In the genomic region with DNA sequence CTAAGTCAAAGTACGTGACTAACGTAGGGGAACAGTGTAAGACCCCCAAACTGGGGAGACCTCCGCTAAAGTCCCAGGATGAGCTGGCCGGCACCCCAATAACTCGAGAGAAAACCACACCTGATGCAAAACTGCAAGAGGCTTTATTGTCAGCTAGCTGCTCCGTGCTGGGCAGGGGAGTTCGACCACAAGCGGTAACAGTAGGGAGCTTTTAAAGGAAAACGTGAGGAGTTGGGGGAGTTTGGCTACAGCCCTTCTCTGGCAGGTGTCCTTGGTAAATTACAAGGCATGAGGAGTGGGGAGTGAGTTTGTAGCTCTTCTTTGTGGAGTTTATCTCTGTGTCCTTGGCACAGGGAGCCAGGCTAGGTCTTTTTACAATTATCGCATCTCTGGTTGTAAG, we compare ENCODE assay signal across 10 mouse cellular contexts. TPM values are rescaled to one million over a fixed set of nuclear protein-coding genes. Genes with fewer than 3 reads are reported as not detected.
A peak's percentile ranks its signal among the peaks of the same experiment; 100 is the strongest.
DNase-seq lines count a peak whose midpoint lies in the region; ATAC-seq and TF ChIP-seq lines count a peak whose summit lies in the region.
"Had no signal": no experiment of that assay in that cellular context is flagged by ENCODE, and none has a peak within 500 bp of the region (broad histone marks: within the 10 kb centered on the region; RNA-seq: fewer than 3 reads in every experiment).

No protein-coding gene starts in this region.

- in situ Hi-C loops in CH12.LX (cut with MboI; ENCODE audit: low pct_ligation_motif_present, low pct_unique_long_range_greater_than_20kb, low sequenced_read_pairs): loop anchor here (5.0 kb wide), 1 partner anchor 67 kb away; no protein-coding TSS in a partner anchor

- H3K9me3 ChIP-seq in CH12.LX (replicated peaks; ENCODE audit: low read length): no peaks in the 10 kb centered on the region
- H3K9me3 ChIP-seq in embryonic facial prominence, embryonic 10.5 days: no peaks in the 10 kb centered on the region
- no peaks in the 10 kb centered on the region for H3K9me3 ChIP-seq in lung, postnatal 0 days (ENCODE audit: low read length)
- H3K9me3 ChIP-seq: limb, embryonic 15.5 days had no signal

- 22% methylated on average over 10 of the region's 10 CpGs for whole genome bisulfite sequencing in embryonic facial prominence, embryonic 10.5 days
- WGBS in lung, postnatal 0 days: 14% methylated on average over 10 of the region's 10 CpGs

- TF ChIP-seq POLR2A in CH12.LX (IDR thresholded peaks at IDR 0.05; ENCODE audit: low read depth, low read length): no peak

- H3K9ac ChIP-seq in CH12.LX (ENCODE audit: insufficient read depth, low read depth): no peak overlapping the region
- no peak overlapping the region for H3K9ac ChIP-seq in lung, postnatal 0 days (replicated peaks; ENCODE audit: low read depth)
- H3K9ac ChIP-seq: limb, embryonic 15.5 days had no signal

- no peaks in the 10 kb centered on the region for H3K36me3 ChIP-seq in CH12.LX (replicated peaks in 1 of 2; ENCODE audit: control insufficient read depth in 1 of 2, insufficient read depth in 1 of 2, low read length in 1 of 2)
- H3K36me3 ChIP-seq in embryonic facial prominence, embryonic 10.5 days (replicated peaks): no peaks in the 10 kb centered on the region
- H3K36me3 ChIP-seq in lung, postnatal 0 days (ENCODE audit: insufficient read depth, low read length): no peaks in the 10 kb centered on the region
- H3K36me3 ChIP-seq: limb, embryonic 15.5 days had no signal

- dilution Hi-C loops in CH12.LX (cut with MboI; ENCODE audit: extremely low pct_ligation_motif_present, extremely low pct_unique_long_range_greater_than_20kb, low sequenced_read_pairs): no loop called here

- TF ChIP-seq CTCF in CH12.LX (conservative IDR thresholded peaks at IDR 0.05 in 1 of 2, IDR thresholded peaks at IDR 0.05 in 1 of 2; ENCODE audit: low read depth in 2 of 2, low read length in 2 of 2): no peak
- no peak for TF ChIP-seq CTCF in lung, postnatal 0 days (IDR thresholded peaks at IDR 0.05)

- TF ChIP-seq EP300 in CH12.LX (IDR thresholded peaks at IDR 0.05; ENCODE audit: low read length): no peak
- TF ChIP-seq EP300 in lung, postnatal 0 days (IDR thresholded peaks at IDR 0.05): no peak

- H3K27ac ChIP-seq in CH12.LX (ENCODE audit: insufficient read depth, low read depth): no peak overlapping the region
- no peak overlapping the region for H3K27ac ChIP-seq in embryonic facial prominence, embryonic 10.5 days (replicated peaks)
- no peak overlapping the region for H3K27ac ChIP-seq in lung, postnatal 0 days (ENCODE audit: low read length)
- H3K27ac ChIP-seq: limb, embryonic 15.5 days had no signal

- no peak for ATAC-seq in lung, postnatal 0 days

- H3K27me3 ChIP-seq in CH12.LX (replicated peaks): no peaks in the 10 kb centered on the region
- no peaks in the 10 kb centered on the region for H3K27me3 ChIP-seq in embryonic facial prominence, embryonic 10.5 days (replicated peaks; ENCODE audit: low read depth, poor library complexity, severe bottlenecking)
- H3K27me3 ChIP-seq in lung, postnatal 0 days (replicated peaks; ENCODE audit: insufficient read depth, low read length): no peaks in the 10 kb centered on the region
- H3K27me3 ChIP-seq: limb, embryonic 15.5 days had no signal

- no peak for TF ChIP-seq RAD21 in CH12.LX (IDR thresholded peaks at IDR 0.05; ENCODE audit: low read depth, low read length)

- DNase-seq in adrenal gland, adult 18-20 months (ENCODE audit: low spot score in 2 of 2): peak; percentile 33 to 37
- DNase-seq in adrenal gland, adult 8-10 months: no peak
- DNase-seq in layer of hippocampus, postnatal 14 days (ENCODE audit: low spot score in 2 of 2): peak; percentile 11 to 19
- DNase-seq in layer of hippocampus, adult 18-20 months (ENCODE audit: low spot score in 2 of 2): no peak
- peak; percentile 21 for DNase-seq in CH12.LX (ENCODE audit: extremely low read depth)
- peak; percentile 25 for DNase-seq in embryonic facial prominence, embryonic 10.5 days (ENCODE audit: low spot score)
- DNase-seq in lung, postnatal 0 days (ENCODE audit: low spot score): peak; percentile 23
- peak; percentile 27 for DNase-seq in yolk sac, embryonic 10.5 days (ENCODE audit: low spot score)

- H3K4me3 ChIP-seq in CH12.LX (replicated peaks in 1 of 3; ENCODE audit: low read depth in 2 of 3, low read length in 2 of 3, poor library complexity in 1 of 3): peak overlapping the region in 1 of 3 experiments; percentile 57
- H3K4me3 ChIP-seq in embryonic facial prominence, embryonic 10.5 days: no peak overlapping the region
- no peak overlapping the region for H3K4me3 ChIP-seq in lung, postnatal 0 days (ENCODE audit: low read depth, low read length)
- H3K4me3 ChIP-seq: limb, embryonic 15.5 days had no signal

- H3K4me2 ChIP-seq in CH12.LX (ENCODE audit: insufficient read depth, low read depth, poor library complexity, severe bottlenecking): no peak overlapping the region; the same call in 1 of the 2 replicates
- no peak overlapping the region for H3K4me2 ChIP-seq in lung, postnatal 0 days (replicated peaks; ENCODE audit: low read depth, low read length)
- H3K4me2 ChIP-seq: limb, embryonic 15.5 days had no signal

- H3K4me1 ChIP-seq in CH12.LX (ENCODE audit: control insufficient read depth in 1 of 2, insufficient read depth in 2 of 2): peaks cover 0 to 14% of the 10 kb centered on the region in 2 experiments; a peak in 3 of 4 replicates
- no peaks in the 10 kb centered on the region for H3K4me1 ChIP-seq in embryonic facial prominence, embryonic 10.5 days
- H3K4me1 ChIP-seq in lung, postnatal 0 days (ENCODE audit: insufficient read depth, low read depth, low read length): no peaks in the 10 kb centered on the region
- H3K4me1 ChIP-seq: limb, embryonic 15.5 days had no signal

- H3K79me2 ChIP-seq in CH12.LX (replicated peaks; ENCODE audit: control insufficient read depth, extremely low read depth, insufficient read depth, poor library complexity, severe bottlenecking): no peaks in the 10 kb centered on the region

TF ChIP-seq in CH12.LX, 34 proteins besides CTCF, POLR2A, EP300 and RAD21 (continues in another document):
- TF ChIP-seq ZC3H11A (IDR thresholded peaks at IDR 0.05; ENCODE audit: low read depth, low read length): no peak
- TF ChIP-seq MAFK (IDR thresholded peaks at IDR 0.05; ENCODE audit: insufficient replicate concordance, low read length): no peak
- no peak for TF ChIP-seq ZNF384 (IDR thresholded peaks at IDR 0.05; ENCODE audit: low read depth, low read length)
- TF ChIP-seq CHD1 (IDR thresholded peaks at IDR 0.05; ENCODE audit: low read depth, low read length): no peak
- no peak for TF ChIP-seq IRF4 (IDR thresholded peaks at IDR 0.05; ENCODE audit: low read depth, low read length)
- no peak for TF ChIP-seq TBP (conservative IDR thresholded peaks at IDR 0.05; ENCODE audit: low read depth, low read length)
- TF ChIP-seq CHD2 (IDR thresholded peaks at IDR 0.05; ENCODE audit: low read length): no peak
- no peak for TF ChIP-seq NRF1 (IDR thresholded peaks at IDR 0.05; ENCODE audit: low read depth, low read length)
- no peak for TF ChIP-seq UBTF (IDR thresholded peaks at IDR 0.05; ENCODE audit: low read depth, low read length)
- no peak for TF ChIP-seq GABPA (IDR thresholded peaks at IDR 0.05; ENCODE audit: insufficient replicate concordance, low read depth, low read length)
- TF ChIP-seq ZKSCAN1 (IDR thresholded peaks at IDR 0.05; ENCODE audit: borderline replicate concordance, low read depth, low read length): no peak

RNA-seq across cellular contexts. Expression of a gene that starts 16.1 kb away (rescaled TPM):
- total RNA-seq in adrenal gland, adult 18-20 months (2021): not detected
- total RNA-seq in adrenal gland, adult 8-10 months (2022): not detected
- total RNA-seq in layer of hippocampus, postnatal 14 days (2021): not detected
- total RNA-seq in layer of hippocampus, adult 18-20 months (2021): not detected
- not detected in 2 replicates for total RNA-seq in CH12.LX (2012; rRNA removed)
- not detected in 2 replicates for total RNA-seq in CH12.LX (2014; rRNA removed)
- not detected in 2 replicates for polyA plus RNA-seq in CH12.LX (2012; ENCODE audit: insufficient read length, low read depth)
- polyA plus RNA-seq in embryonic facial prominence, embryonic 10.5 days (2016; fragmentation: Nextera tagmentation; extraction: Ambion mirVana): not detected in 2 replicates
- polyA plus RNA-seq in lung, postnatal 0 days (2015; fragmentation: Nextera tagmentation; extraction: Ambion mirVana): not detected in 2 replicates
- polyA plus RNA-seq: limb, embryonic 15.5 days; small intestine, adult 2 months had no signal

RNA-seq across cellular contexts. Expression of a gene that starts 23.7 kb away (rescaled TPM):
- not detected for total RNA-seq in adrenal gland, adult 18-20 months (2021)
- total RNA-seq in adrenal gland, adult 8-10 months (2022): under 1 TPM in 1 of 4 experiments, not detected in 3; 0.43 TPM
- total RNA-seq in layer of hippocampus, postnatal 14 days (2021): under 1 TPM in 1 of 2 experiments, not detected in 1; 0.25 TPM
- total RNA-seq in layer of hippocampus, adult 18-20 months (2021): under 1 TPM in 1 of 2 experiments, not detected in 1; 0.30 TPM
- total RNA-seq in CH12.LX (2012; rRNA removed) (0.08 TPM in 1 of 2 replicates, not detected in the other), CH12.LX (2014; rRNA removed) (0.28 and 0.31 TPM in 2 replicates)
- polyA plus RNA-seq in CH12.LX (2012; ENCODE audit: insufficient read length, low read depth): 0.78 and 2.1 TPM in 2 replicates
- 0.10 TPM in 1 of 2 replicates, not detected in the other for polyA plus RNA-seq in embryonic facial prominence, embryonic 10.5 days (2016; fragmentation: Nextera tagmentation; extraction: Ambion mirVana)
- polyA plus RNA-seq in lung, postnatal 0 days (2015; fragmentation: Nextera tagmentation; extraction: Ambion mirVana): 0.08 and 0.10 TPM in 2 replicates
- polyA plus RNA-seq: limb, embryonic 15.5 days; small intestine, adult 2 months had no signal

RNA-seq across cellular contexts. Expression of a gene that starts 28.4 kb away (rescaled TPM):
- 10 to 100 TPM; 27.5 to 38.2 TPM for total RNA-seq in adrenal gland, adult 18-20 months (2021)
- total RNA-seq in adrenal gland, adult 8-10 months (2022): 10 to 100 TPM; 19.9 to 83.7 (median 41.9) TPM
- 10 to 100 TPM; 31.6 to 32.0 TPM for total RNA-seq in layer of hippocampus, postnatal 14 days (2021)
- total RNA-seq in layer of hippocampus, adult 18-20 months (2021): 10 to 100 TPM; 22.7 to 30.0 TPM
- 3.9 and 4.3 TPM in 2 replicates for total RNA-seq in CH12.LX (2012; rRNA removed)
- 2.3 and 2.9 TPM in 2 replicates for total RNA-seq in CH12.LX (2014; rRNA removed)
- 6.6 and 10.4 TPM in 2 replicates for polyA plus RNA-seq in CH12.LX (2012; ENCODE audit: insufficient read length, low read depth)
- polyA plus RNA-seq in embryonic facial prominence, embryonic 10.5 days (2016; fragmentation: Nextera tagmentation; extraction: Ambion mirVana): 13.6 and 16.3 TPM in 2 replicates
- polyA plus RNA-seq in lung, postnatal 0 days (2015; fragmentation: Nextera tagmentation; extraction: Ambion mirVana): 18.8 and 21.8 TPM in 2 replicates

RNA-seq across cellular contexts. Expression of a gene that starts 59.2 kb away (rescaled TPM):
- total RNA-seq in adrenal gland, adult 18-20 months (2021): 10 to 100 TPM; 37.7 to 43.6 TPM
- total RNA-seq in adrenal gland, adult 8-10 months (2022): 100 to 1,000 TPM in 1 of 4 experiments, 10 to 100 TPM in 3; 52.7 to 114 (median 73.4) TPM
- total RNA-seq in layer of hippocampus, postnatal 14 days (2021): 10 to 100 TPM; 33.9 to 44.0 TPM
- total RNA-seq in layer of hippocampus, adult 18-20 months (2021): 10 to 100 TPM; 44.6 to 52.0 TPM
- total RNA-seq in CH12.LX (2012; rRNA removed): 6.1 and 6.7 TPM in 2 replicates
- total RNA-seq in CH12.LX (2014; rRNA removed): 10.8 and 13.1 TPM in 2 replicates
- 9.4 and 11.1 TPM in 2 replicates for polyA plus RNA-seq in CH12.LX (2012; ENCODE audit: insufficient read length, low read depth)
- polyA plus RNA-seq in embryonic facial prominence, embryonic 10.5 days (2016; fragmentation: Nextera tagmentation; extraction: Ambion mirVana): 27.7 and 35.2 TPM in 2 replicates
- 21.7 and 25.0 TPM in 2 replicates for polyA plus RNA-seq in lung, postnatal 0 days (2015; fragmentation: Nextera tagmentation; extraction: Ambion mirVana)

Comparison
In these comparisons a context has a peak if more than half of its experiments do, and no peak if none do; other contexts are left out.
1. DNase-seq: peak in adrenal gland, adult 18-20 months (2 of 2), layer of hippocampus, postnatal 14 days (2 of 2), CH12.LX (single experiment), embryonic facial prominence, embryonic 10.5 days (single experiment), lung, postnatal 0 days (single experiment) and yolk sac, embryonic 10.5 days (single experiment); none in adrenal gland, adult 8-10 months (single experiment) and layer of hippocampus, adult 18-20 months (0 of 2).